Mouse (Mus musculus): ENCODE data around the gene Smurf2.
"Not testable (repeated sequence)": the region's sequence is repeated elsewhere in the genome, so short reads cannot be mapped to it uniquely, and the experiment has no call there.

Gene Smurf2

GRCm38 (mm10) chr11:106807442-106807841 is 113.1 kb downstream of the Smurf2 start:
- DNase-seq (ENCODE audit: low spot score) = not testable (repeated sequence)

GRCm38 (mm10) chr11:106802069-106802627 is 118.4 kb downstream of the Smurf2 start:
- DNase-seq (ENCODE audit: low spot score) = no peak

- DNase-seq (ENCODE audit: low spot score) = no peak
Measured at GRCm38 (mm10) chr11:106795679-106796078, 124.8 kb downstream of the Smurf2 start.

- DNase-seq (ENCODE audit: low spot score) = no peak
Measured at GRCm38 (mm10) chr11:106793846-106794245, 126.7 kb downstream of the Smurf2 start.

GRCm38 (mm10) chr11:106789649-106790048 is 130.9 kb downstream of the Smurf2 start:
- DNase-seq (ENCODE audit: low spot score) = no peak

GRCm38 (mm10) chr11:106788775-106789459 is 131.6 kb downstream of the Smurf2 start, which contains the start of the genes Ddx5 and Cep95:
TSS of gene Ddx5 (minus strand) at chr11:106789185.
TSS of gene Cep95 (plus strand) at chr11:106789252.
- DNase-seq (ENCODE audit: low spot score) = peak; percentile 98

- DNase-seq (ENCODE audit: low spot score) = peak; percentile 99
Measured at GRCm38 (mm10) chr11:106788026-106788774, 132.3 kb downstream of the Smurf2 start.

GRCm38 (mm10) chr11:106787131-106788025 is 133.1 kb downstream of the Smurf2 start:
- peak; percentile 93 for DNase-seq (ENCODE audit: low spot score)

- no peak for DNase-seq (ENCODE audit: low spot score)
Measured at GRCm38 (mm10) chr11:106785043-106785442, 135.5 kb downstream of the Smurf2 start.

- DNase-seq (ENCODE audit: low spot score) = no peak
Measured at GRCm38 (mm10) chr11:106784476-106784875, 136.0 kb downstream of the Smurf2 start.

- DNase-seq (ENCODE audit: low spot score) = no peak
Measured at GRCm38 (mm10) chr11:106782841-106783764, 137.4 kb downstream of the Smurf2 start.

GRCm38 (mm10) chr11:106782271-106782670 is 138.2 kb downstream of the Smurf2 start:
- DNase-seq (ENCODE audit: low spot score) = not testable (repeated sequence)

- no peak for DNase-seq (ENCODE audit: low spot score)
Measured at GRCm38 (mm10) chr11:106780590-106781220, 139.8 kb downstream of the Smurf2 start.

- DNase-seq (ENCODE audit: low spot score) = no peak
Measured at GRCm38 (mm10) chr11:106780089-106780425, 140.5 kb downstream of the Smurf2 start.

- DNase-seq (ENCODE audit: low spot score) = peak; percentile 91
Measured at GRCm38 (mm10) chr11:106779388-106780088, 141.0 kb downstream of the Smurf2 start, which contains the start of gene Polg2. TSS of gene Polg2 (minus strand) at chr11:106779537.

- DNase-seq (ENCODE audit: low spot score) = no peak
Measured at GRCm38 (mm10) chr11:106778589-106779387, 141.7 kb downstream of the Smurf2 start.

- no peak for DNase-seq (ENCODE audit: low spot score)
Measured at GRCm38 (mm10) chr11:106778132-106778531, 142.4 kb downstream of the Smurf2 start.

GRCm38 (mm10) chr11:106777395-106777794 is 143.1 kb downstream of the Smurf2 start:
- DNase-seq (ENCODE audit: low spot score) = no peak

GRCm38 (mm10) chr11:106776960-106777359 is 143.6 kb downstream of the Smurf2 start:
- no peak for DNase-seq (ENCODE audit: low spot score)
